Mouse (Mus musculus) E14TG2a.4 (cell line): ENCODE measurements around the gene Arid1a.

Source experiments
- H3K27me3 ChIP-seq: 2 replicates; pipeline ENCODE4 v1.6.1; 2014; ENCODE audit warnings: low read length, control low read depth; ENCODE audit not compliant: insufficient read depth
- H3K36me3 ChIP-seq: 2 replicates; pipeline ENCODE4 v1.6.1; 2014; ENCODE audit warnings: low read length, control low read depth; ENCODE audit not compliant: insufficient read depth
- H3K4me1 ChIP-seq: replicated peaks from 2 replicates; pipeline ENCODE4 v1.6.1; 2014; ENCODE audit warnings: low read depth, low read length, control low read depth
- H3K4me3 ChIP-seq: replicated peaks from 2 replicates; pipeline ENCODE4 v1.5.1; 2014; ENCODE audit warnings: mild to moderate bottlenecking, low read length
- H3K9me3 ChIP-seq: 2 replicates; pipeline ENCODE4 v1.6.1; 2014; ENCODE audit warnings: low read length, control low read depth
- CTCF ChIP-seq: conservative IDR thresholded peaks from 2 replicates; pipeline ENCODE4 v1.5.1; 2014; ENCODE audit warnings: low read length
- NANOG ChIP-seq: IDR thresholded peaks from 2 replicates; pipeline ENCODE4 v1.6.1; 2014; ENCODE audit warnings: borderline replicate concordance, low read length, mixed read lengths
- POU5F1 ChIP-seq: IDR thresholded peaks from 2 replicates; pipeline ENCODE4 v1.6.1; 2014; ENCODE audit warnings: low read length, borderline replicate concordance

Gene Arid1a

GRCm38 (mm10) chr4:133756514-133757268, at the start of gene Arid1a:
Arid1a (minus strand) TSS chr4:133756769.
- TF ChIP-seq CTCF: no peak
- no peak for TF ChIP-seq NANOG
- TF ChIP-seq POU5F1: no peak
- Histone ChIP-seq H3K4me3 (peak within 1 kb of the TSS; percentile 94), H3K4me1 (peaks cover 32% of the 10 kb centered on the region), H3K27me3 (0 out of 2 replicates have a peak, but pooled peaks cover 2% of the 10 kb centered on the region), H3K9me3 (no peaks in the 10 kb centered on the region), H3K36me3 (no peaks in the 10 kb centered on the region)

DNA sequence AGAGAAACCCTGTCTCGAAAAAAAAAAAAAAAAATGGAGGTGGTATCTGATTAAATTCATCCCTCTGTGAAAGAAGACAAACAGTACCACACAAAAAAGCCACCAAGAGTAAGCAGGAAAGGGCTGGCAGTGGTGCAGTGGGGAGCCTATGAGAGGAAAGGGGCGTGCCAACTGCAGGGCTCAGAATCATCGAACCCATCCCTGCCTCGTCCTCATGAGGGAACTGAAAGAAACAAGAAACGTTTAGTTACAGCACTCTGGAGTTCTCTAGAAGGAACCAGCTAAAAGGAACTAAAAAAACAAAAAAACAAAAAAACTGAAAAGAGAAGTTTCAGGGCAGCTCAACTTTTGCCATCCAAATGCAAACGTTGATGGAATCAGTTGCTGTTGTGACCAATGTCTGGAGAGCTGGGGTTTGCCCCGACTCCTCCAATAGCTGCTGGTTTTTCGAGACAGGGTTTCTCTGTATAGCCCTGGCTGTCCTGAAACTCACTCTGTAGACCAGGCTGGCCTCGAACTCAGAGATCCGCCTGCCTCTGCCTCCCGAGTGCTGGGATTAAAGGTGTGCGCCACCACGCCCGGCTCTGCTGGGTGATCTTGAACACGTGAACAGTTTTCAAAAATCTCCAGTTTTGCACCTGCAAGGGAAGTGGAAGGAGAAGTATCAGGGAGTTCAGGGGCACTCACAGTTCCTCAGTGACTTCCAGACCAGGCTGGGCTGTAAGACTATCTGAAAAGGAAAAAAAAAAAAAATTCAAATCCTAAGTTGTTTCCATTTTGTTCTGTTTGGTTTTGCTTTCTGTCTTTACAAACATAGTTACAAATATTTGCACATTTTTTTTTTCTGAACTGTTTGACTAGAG, 48.1 kb upstream of the Arid1a start:
- H3K36me3 ChIP-seq: no peaks in the 10 kb centered on the region
- no peaks in the 10 kb centered on the region for H3K27me3 ChIP-seq
- TF ChIP-seq CTCF: no peak
- no peak for TF ChIP-seq NANOG
- TF ChIP-seq POU5F1: no peak
- H3K4me3 ChIP-seq: no peak overlapping the region
- peaks cover 19% of the 10 kb centered on the region for H3K4me1 ChIP-seq
- no peaks in the 10 kb centered on the region for H3K9me3 ChIP-seq

GRCm38 (mm10) chr4:133800589-133800988, 44.0 kb upstream of the Arid1a start:
- TF ChIP-seq NANOG: no peak
- no peak for TF ChIP-seq CTCF
- no peak for TF ChIP-seq POU5F1
- Histone ChIP-seq H3K27me3 (no peaks in the 10 kb centered on the region), H3K4me3 (no peak overlapping the region)

GRCm38 (mm10) chr4:133793269-133793668, 36.7 kb upstream of the Arid1a start:
- Histone ChIP-seq H3K9me3 (no peaks in the 10 kb centered on the region), H3K27me3 (no peaks in the 10 kb centered on the region), H3K4me3 (no peak overlapping the region), H3K4me1 (peaks cover 11% of the 10 kb centered on the region), H3K36me3 (no peaks in the 10 kb centered on the region)
- TF ChIP-seq CTCF: no peak
- no peak for TF ChIP-seq NANOG
- no peak for TF ChIP-seq POU5F1

More at GRCm38 (mm10) chr4:133800589-133800988, 44.0 kb upstream of the Arid1a start:
- Histone ChIP-seq H3K36me3 (no peaks in the 10 kb centered on the region), H3K4me1 (peaks cover 19% of the 10 kb centered on the region), H3K9me3 (no peaks in the 10 kb centered on the region)

DNA sequence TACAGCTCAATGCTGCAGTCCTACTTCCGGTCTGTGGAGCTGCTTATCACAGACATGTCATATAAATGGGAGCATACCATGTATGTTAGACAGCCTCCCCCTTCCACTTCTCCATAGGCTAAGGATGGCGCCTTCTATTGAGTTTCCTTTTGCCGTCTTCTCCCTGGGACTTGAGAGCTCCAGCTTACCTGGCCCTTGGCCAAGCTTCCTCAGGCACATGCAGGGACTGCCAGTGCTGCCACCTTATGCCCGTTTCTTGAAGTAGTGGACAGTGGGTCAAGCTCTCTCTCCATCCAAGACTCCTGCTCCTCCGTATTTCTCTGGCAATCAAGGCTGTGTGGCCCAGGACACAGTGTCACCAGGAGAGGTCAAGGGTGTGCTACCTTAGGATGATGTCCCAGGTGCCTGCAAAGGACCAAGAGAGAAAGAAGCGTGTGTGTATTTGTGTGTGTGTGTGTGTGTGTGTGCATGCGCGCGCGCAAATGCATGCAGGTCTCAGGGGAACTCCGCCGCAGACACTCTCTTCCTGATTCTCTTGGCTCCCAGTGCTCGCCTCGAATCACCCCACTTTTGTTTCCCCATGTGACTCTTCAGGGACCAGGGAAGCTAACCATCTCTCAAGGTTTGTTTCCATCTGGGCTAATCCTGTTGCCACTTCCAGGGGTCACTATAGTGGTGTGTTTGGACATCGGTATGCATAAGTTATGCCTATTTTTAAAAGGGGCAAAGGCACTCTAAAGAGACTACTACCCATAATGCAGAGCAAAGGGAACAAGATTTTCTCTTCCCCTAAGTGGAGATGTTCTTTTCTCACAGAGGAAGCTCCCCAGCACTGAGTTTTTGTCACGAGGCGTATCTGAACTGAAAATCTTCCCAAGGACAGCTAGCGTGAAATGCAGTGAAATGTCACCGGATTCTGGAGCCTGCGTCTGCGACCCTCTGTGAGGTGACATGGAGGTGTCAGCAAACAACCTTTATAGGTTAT, 18.3 kb upstream of the Arid1a start:
- Histone ChIP-seq H3K36me3 (no peaks in the 10 kb centered on the region), H3K4me1 (peaks cover 4% of the 10 kb centered on the region), H3K4me3 (no peak overlapping the region), H3K9me3 (no peaks in the 10 kb centered on the region), H3K27me3 (no peaks in the 10 kb centered on the region)
- TF ChIP-seq CTCF: no peak

DNA sequence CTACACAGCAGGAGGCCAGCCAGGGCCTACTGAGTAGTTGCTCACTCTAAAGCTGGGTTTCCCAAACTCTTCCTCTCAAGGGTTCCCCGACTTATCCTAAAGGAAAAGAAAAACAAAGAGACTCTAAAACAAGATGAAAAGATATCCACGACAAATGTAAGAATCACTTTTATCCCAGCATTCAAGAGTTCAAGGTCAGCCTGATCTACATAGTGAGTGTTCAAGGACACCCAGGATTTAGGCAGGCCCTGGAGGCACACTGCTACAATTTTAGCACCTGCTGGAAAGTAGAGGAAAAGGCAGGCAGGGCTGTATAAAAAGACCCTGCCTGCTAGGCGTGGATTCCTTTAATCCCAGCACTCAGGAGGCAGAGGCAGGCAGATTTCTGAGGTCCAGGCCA, 12.6 kb upstream of the Arid1a start:
- Histone ChIP-seq H3K4me3 (no peak overlapping the region), H3K4me1 (peaks cover 30% of the 10 kb centered on the region), H3K36me3 (no peaks in the 10 kb centered on the region), H3K9me3 (no peaks in the 10 kb centered on the region), H3K27me3 (no peaks in the 10 kb centered on the region)
- TF ChIP-seq CTCF (no peak), NANOG (peak; percentile 82; the same call in 1 of the 2 replicates)

GRCm38 (mm10) chr4:133763112-133763511, 6.5 kb upstream of the Arid1a start:
- Histone ChIP-seq H3K27me3 (peaks cover 10% of the 10 kb centered on the region), H3K9me3 (no peaks in the 10 kb centered on the region), H3K4me1 (peaks cover 26% of the 10 kb centered on the region), H3K4me3 (no peak overlapping the region), H3K36me3 (no peaks in the 10 kb centered on the region)
- no peak for TF ChIP-seq NANOG
- TF ChIP-seq CTCF: no peak
- TF ChIP-seq POU5F1: no peak

DNA sequence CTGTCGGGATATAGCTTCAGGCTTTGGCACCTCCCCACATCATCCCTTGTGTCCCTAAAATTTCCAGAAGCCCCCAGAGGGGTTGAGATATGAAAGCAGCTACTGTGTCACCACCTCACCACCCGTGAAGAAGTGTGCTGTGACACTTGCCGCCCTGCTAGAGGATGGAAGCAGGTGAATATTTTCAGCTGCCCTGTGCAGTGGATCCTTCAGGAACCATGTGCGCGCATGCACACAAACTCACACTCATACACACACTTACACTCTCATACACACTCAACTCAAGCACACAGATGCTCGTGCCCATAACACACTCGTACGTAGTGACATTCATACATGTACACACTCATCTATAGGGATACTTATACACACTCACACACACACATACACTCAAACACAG, 3.1 kb upstream of the Arid1a start:
- Histone ChIP-seq H3K4me3 (no peak overlapping the region), H3K27me3 (peaks cover 10% of the 10 kb centered on the region), H3K36me3 (no peaks in the 10 kb centered on the region), H3K9me3 (no peaks in the 10 kb centered on the region), H3K4me1 (peaks cover 33% of the 10 kb centered on the region)
- TF ChIP-seq POU5F1 (no peak), CTCF (no peak), NANOG (no peak)
